Mouse (Mus musculus) stomach, postnatal 0 days (tissue): ENCODE data around the gene Tsc22d1. TPM values are rescaled to one million over a fixed set of nuclear protein-coding genes. Genes with fewer than 3 reads are reported as not detected.

Experiments
- ATAC-seq: fragments of 200-750 bp; cut with Nextera tagmentation; 2 replicates; pipeline ENCODE4 v1.8.0; 2017; ENCODE audit not compliant: low FRiP score, low TSS enrichment
- DNase-seq: peaks from one replicate; pipeline ENCODE4 v3.0.0-alpha.2; 2016; ENCODE audit warnings: low spot score
- H3K27ac ChIP-seq: fragments of 300-500 bp; sonication (generic); replicated peaks from 2 replicates; pipeline ENCODE4 v1.5.1; 2014; ENCODE audit warnings: mild to moderate bottlenecking, control low read depth
- H3K27me3 ChIP-seq: fragments of 300-500 bp; sonication (generic); 2 replicates; pipeline ENCODE4 v1.6.1; 2014; ENCODE audit warnings: low read length; ENCODE audit not compliant: control insufficient read depth, insufficient read depth
- H3K36me3 ChIP-seq: fragments of 300-500 bp; sonication (generic); 2 replicates; pipeline ENCODE4 v1.6.1; 2014; ENCODE audit warnings: low read length, mixed read lengths; ENCODE audit not compliant: control insufficient read depth, insufficient read depth
- H3K4me1 ChIP-seq: fragments of 300-500 bp; sonication (generic); replicated peaks from 2 replicates; pipeline ENCODE4 v1.6.1; 2014; ENCODE audit warnings: antibody characterized with exemption; ENCODE audit not compliant: control insufficient read depth, insufficient read depth
- H3K4me2 ChIP-seq: fragments of 300-500 bp; sonication (generic); replicated peaks from 2 replicates; pipeline ENCODE4 v1.6.1; 2014; ENCODE audit warnings: low read depth, mild to moderate bottlenecking, control low read depth, moderate library complexity
- H3K4me3 ChIP-seq: fragments of 300-500 bp; sonication (generic); 2 replicates; pipeline ENCODE4 v1.5.1; 2014; ENCODE audit warnings: low read depth, low read length, control low read depth
- H3K9ac ChIP-seq: fragments of 300-500 bp; sonication (generic); 2 replicates; pipeline ENCODE4 v1.6.1; 2014; ENCODE audit warnings: mild to moderate bottlenecking, low read length, control low read depth, mixed read lengths
- H3K9me3 ChIP-seq: fragments of 300-500 bp; sonication (generic); 2 replicates; pipeline ENCODE4 v1.6.1; 2016; ENCODE audit warnings: low read length; ENCODE audit not compliant: control insufficient read depth
- CTCF ChIP-seq: IDR thresholded peaks from 2 replicates; pipeline ENCODE4 v1.5.1; 2016; ENCODE audit warnings: antibody characterized with exemption, low read depth, mild to moderate bottlenecking, moderate library complexity
- EP300 ChIP-seq: optimal IDR thresholded peaks from 2 replicates; pipeline ENCODE3; 2016; ENCODE audit warnings: antibody characterized with exemption
- WGBS: fragments of 180-500 bp; shearing (Covaris S2); extraction: QIAGEN DNeasy Blood & Tissue Kit; methylation state at CpG from one replicate; pipeline ENCODE4 v1.1.7; 2014; 5-methylcytosine and 5-hydroxymethylcytosine counted together
- polyA plus RNA-seq: library from polyadenylated mRNA; unstranded; fragments of >200 nt; fragmentation: Nextera tagmentation; extraction: Ambion mirVana; gene quantifications from 2 replicates; pipeline ENCODE4 v1.2.1, GENCODE M21; 2015

Gene Tsc22d1
- polyA plus RNA-seq, 1 experiment from 2014 or later: 310 TPM

DNA sequence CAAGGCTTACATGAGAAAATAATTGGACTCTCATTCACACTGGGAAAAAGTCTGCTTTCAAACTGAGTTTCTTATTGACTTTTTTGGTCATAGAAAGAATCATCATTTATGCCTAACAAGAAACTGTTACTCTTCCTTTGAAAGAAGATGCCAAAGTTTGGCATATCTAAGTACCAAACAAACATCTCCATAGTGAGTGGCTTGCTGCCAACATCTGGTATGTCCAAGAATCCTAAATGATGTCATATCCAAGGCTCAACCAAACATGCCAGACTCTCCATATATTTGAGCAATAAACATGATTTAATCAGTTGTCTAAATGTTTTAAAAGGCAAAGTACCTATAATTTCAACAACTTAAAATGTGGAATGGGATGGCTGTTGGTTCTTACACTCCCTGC lies 16.5 kb upstream of the Tsc22d1 start:
- Histone ChIP-seq H3K9ac (no peak overlapping the region), H3K4me3 (no peak overlapping the region), H3K4me1 (no peaks in the 10 kb centered on the region), H3K36me3 (no peaks in the 10 kb centered on the region), H3K27ac (no peak overlapping the region), H3K9me3 (no peaks in the 10 kb centered on the region), H3K27me3 (no peaks in the 10 kb centered on the region), H3K4me2 (no peak overlapping the region)
- no peak for TF ChIP-seq EP300
- TF ChIP-seq CTCF: no peak
- ATAC-seq (no peak), DNase-seq (no peak)

DNA sequence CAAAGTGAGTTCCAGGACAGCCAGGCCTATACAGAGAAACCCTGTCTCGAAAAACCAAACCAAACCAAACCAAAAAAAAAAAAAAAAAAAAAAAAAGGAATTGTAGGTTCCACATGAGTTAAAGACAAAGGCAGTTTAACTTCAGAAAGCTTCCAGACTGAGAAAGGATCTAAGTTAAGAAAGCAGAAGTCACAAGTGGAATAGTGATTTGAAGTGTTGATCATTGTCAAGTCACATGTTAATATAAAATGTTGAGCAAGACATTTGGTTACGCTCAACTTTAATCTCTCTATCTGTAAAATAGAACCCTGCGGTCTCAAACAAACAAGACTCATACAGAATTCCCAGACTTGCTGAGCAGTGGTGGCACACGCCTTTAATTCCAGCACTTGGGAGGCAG lies 12.2 kb upstream of the Tsc22d1 start:
- ATAC-seq (no peak), DNase-seq (no peak)
- Histone ChIP-seq H3K36me3 (no peaks in the 10 kb centered on the region), H3K4me2 (no peak overlapping the region), H3K9me3 (no peaks in the 10 kb centered on the region), H3K27ac (no peak overlapping the region), H3K4me3 (no peak overlapping the region), H3K4me1 (no peaks in the 10 kb centered on the region), H3K27me3 (no peaks in the 10 kb centered on the region), H3K9ac (no peak overlapping the region)
- WGBS: 94% methylated on average over 4 of the region's 4 CpGs
- TF ChIP-seq CTCF (no peak), EP300 (no peak)

DNA sequence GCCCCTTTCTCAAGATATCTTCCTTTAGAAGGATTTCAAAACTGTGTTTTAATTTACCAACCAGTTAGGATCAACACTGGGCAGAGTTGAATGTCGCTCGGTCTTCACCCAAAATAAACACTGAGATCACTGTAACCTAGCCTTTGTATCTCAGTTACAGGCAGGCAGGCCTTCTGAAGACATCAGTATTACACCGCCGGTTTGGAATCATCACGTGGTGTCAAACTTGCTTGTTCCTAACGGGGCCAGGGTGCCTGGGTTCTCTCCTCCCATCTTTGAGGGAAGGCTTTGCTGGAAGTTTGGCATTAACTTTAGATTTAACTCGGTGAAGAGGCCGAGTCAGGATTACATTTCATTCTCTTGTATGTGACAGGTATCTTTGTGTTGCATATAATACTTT lies 5.7 kb upstream of the Tsc22d1 start:
- H3K9ac ChIP-seq: no peak overlapping the region
- no peak overlapping the region for H3K27ac ChIP-seq
- no peaks in the 10 kb centered on the region for H3K9me3 ChIP-seq
- no peaks in the 10 kb centered on the region for H3K4me1 ChIP-seq
- H3K4me3 ChIP-seq: no peak overlapping the region
- WGBS: 40% methylated on average over 8 of the region's 8 CpGs
- TF ChIP-seq EP300 (no peak), CTCF (no peak)
- ATAC-seq (no peak), DNase-seq (no peak)
- no peaks in the 10 kb centered on the region for H3K36me3 ChIP-seq
- no peak overlapping the region for H3K4me2 ChIP-seq
- no peaks in the 10 kb centered on the region for H3K27me3 ChIP-seq

DNA sequence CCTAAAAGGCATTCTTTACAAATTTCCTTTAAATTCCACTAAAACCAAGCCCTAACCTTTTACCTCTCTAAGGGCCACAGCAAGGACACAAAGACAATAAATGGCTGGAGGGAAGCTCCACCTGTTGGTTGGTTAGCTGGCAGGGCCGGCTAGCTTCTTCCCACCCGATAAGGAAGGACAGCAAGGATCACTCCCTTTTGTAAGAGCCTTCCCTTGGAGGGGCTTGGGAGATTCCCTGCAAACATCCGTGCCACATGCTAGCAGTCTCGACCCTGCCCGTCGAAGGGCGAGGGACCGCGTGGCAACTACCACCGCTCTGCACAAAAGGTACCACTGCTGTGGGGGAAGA lies 1.0 kb upstream of the Tsc22d1 start:
- TF ChIP-seq EP300 (no peak), CTCF (peak; percentile 54)
- H3K27me3 ChIP-seq: no peaks in the 10 kb centered on the region
- peak overlapping the region; percentile 86 for H3K4me3 ChIP-seq
- H3K9ac ChIP-seq: peak overlapping the region; percentile 90
- DNase-seq: no peak
- H3K4me1 ChIP-seq: no peaks in the 10 kb centered on the region
- H3K4me2 ChIP-seq: peak overlapping the region; percentile 86
- H3K27ac ChIP-seq: peak overlapping the region; percentile 98
- WGBS: 2% methylated on average over 10 of the region's 10 CpGs
- no peak for ATAC-seq
- no peaks in the 10 kb centered on the region for H3K36me3 ChIP-seq
- H3K9me3 ChIP-seq: no peaks in the 10 kb centered on the region

DNA sequence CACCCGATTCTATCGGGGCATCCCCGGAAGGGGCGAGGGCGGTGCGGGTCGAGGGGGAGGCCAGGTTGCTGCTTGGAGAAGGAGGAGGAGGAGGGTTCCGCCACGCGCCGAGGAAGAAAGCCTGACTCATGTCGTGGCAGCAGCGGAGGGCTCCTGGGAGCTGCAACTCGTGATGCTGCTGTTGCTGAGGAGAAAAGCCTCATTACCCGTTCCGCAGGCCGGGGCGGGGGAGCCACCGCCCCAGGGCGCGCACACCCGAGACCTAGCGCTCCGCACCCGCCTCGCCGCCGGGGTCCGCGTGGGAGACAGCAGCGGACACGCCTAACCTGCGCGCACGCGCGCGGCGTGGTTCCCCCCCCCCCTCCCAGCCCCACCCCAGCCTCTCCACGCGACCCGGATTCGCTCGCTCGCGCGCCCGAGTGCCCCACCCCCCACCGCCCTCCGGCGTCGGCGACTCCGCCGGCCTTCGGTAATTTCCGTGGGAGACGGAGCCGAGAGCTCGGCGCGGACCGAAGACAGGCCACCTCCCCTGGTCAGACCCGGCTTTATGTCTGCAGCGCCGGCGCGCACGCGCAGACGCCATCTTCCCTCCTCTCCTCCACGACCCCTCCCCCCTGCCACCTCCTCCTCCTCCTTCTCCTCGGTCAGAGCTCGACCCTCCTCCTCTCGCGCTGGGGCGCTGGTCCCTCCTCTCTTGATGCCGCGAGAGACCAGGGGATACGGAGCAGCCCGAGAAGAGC lies 469 bp upstream of the Tsc22d1 start:
- no peaks in the 10 kb centered on the region for H3K27me3 ChIP-seq
- peak; percentile 27; the same call in 1 of the 2 replicates for TF ChIP-seq CTCF
- no peak for TF ChIP-seq EP300
- no peaks in the 10 kb centered on the region for H3K9me3 ChIP-seq
- peak overlapping the region; percentile 86 for H3K4me3 ChIP-seq
- peak overlapping the region; percentile 90 for H3K9ac ChIP-seq
- no peaks in the 10 kb centered on the region for H3K4me1 ChIP-seq
- H3K27ac ChIP-seq: peak overlapping the region; percentile 98
- no peaks in the 10 kb centered on the region for H3K36me3 ChIP-seq
- H3K4me2 ChIP-seq: peak overlapping the region; percentile 86
- DNase-seq (peak; percentile 98), ATAC-seq (peak; percentile 94)
- WGBS: under 1% methylated on average over 59 of the region's 81 CpGs

DNA sequence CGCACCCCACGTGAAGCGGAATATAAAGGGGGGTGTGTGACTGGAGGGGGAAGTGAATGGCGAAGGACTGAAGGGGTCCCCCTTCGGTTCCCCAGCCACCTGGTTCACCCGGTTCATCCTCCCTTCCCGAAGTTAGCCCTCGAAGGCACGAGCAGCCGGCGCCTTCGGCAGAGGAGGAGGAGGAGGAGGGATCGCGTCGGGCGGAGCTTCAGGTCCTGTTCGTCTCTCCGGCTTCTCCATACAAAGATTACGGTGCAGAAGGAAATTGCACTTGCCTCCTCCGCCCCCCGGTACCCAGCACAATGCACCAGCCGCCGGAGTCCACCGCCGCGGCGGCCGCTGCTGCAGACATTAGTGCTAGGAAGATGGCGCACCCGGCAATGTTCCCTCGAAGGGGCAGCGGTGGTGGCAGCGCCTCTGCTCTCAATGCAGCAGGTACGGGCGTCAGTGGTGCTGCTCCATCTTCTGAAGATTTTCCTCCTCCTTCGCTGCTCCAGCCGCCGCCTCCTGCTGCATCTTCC lies 1.1 kb downstream of the Tsc22d1 start:
- Histone ChIP-seq H3K27ac (peak overlapping the region; percentile 98), H3K4me3 (peak overlapping the region; percentile 86), H3K4me2 (peak overlapping the region; percentile 86), H3K36me3 (no peaks in the 10 kb centered on the region), H3K9ac (peak overlapping the region; percentile 90), H3K27me3 (no peaks in the 10 kb centered on the region), H3K9me3 (no peaks in the 10 kb centered on the region), H3K4me1 (peaks cover 7% of the 10 kb centered on the region; the same call in 1 of the 2 replicates)
- no peak for TF ChIP-seq CTCF
- no peak for TF ChIP-seq EP300
- under 1% methylated on average over 33 of the region's 38 CpGs for WGBS
- DNase-seq (peak; percentile 64), ATAC-seq (no peak)
